Mouse (Mus musculus): ENCODE data around the gene Mgat5.

DNA sequence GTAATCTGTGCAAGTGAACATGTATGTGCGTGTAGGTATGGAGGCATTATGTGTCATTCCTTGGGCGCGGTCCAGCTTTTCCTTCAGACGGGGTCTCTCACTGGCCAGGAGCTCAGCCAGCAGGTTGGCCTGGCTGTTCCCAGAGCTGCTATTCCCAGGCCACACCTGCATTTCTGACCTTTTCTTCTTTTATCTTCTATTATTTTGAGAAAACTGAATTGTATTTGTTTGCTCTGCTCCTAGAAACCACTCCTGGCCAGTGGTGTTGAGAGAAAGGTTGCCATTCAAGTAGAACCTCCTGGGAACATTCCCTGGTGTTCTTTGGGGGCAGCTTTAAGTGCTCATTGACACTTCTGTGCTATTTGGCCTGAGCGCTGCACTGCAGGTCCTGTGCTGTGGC lies 160.9 kb downstream of the Mgat5 start:
- TF ChIP-seq MYOG (IDR thresholded peaks at IDR 0.05; ENCODE audit: control insufficient read depth in 1 of 3, insufficient read depth in 1 of 3, insufficient read length in 2 of 3, low read depth in 2 of 3), result no peak
- TF ChIP-seq POLR2A (IDR thresholded peaks at IDR 0.05; ENCODE audit: insufficient read length, low read depth), result no peak
